Mouse (Mus musculus) gastrocnemius, adult 2 months (tissue): ENCODE measurements at regions not wholly inside any gene's neighbourhood (a gene's known extent, or its start where the extent isn't known, plus 50 kb on each side); places are given as distances from the start of the nearest gene placed in this dataset.

ENCODE experiments used
- DNase-seq: peaks from one replicate; pipeline ENCODE4 v3.0.0; 2022
- H3K27ac ChIP-seq: fragments of 200-600 bp; 2 replicates; pipeline ENCODE4 v1.8.1; 2022; ENCODE audit warnings: mild to moderate bottlenecking
- H3K4me3 ChIP-seq: fragments of 200-600 bp; 2 replicates; pipeline ENCODE4 v1.8.1; 2022; ENCODE audit warnings: mild to moderate bottlenecking, moderate library complexity
- CTCF ChIP-seq: fragments of 200-600 bp; IDR thresholded peaks from 2 replicates; pipeline ENCODE4 v1.8.1; 2022; ENCODE audit warnings: antibody characterized with exemption, mild to moderate bottlenecking, moderate library complexity
- intact Hi-C: fragments of 180-260 bp; cut with DNase I; formaldehyde crosslinking; loops from one replicate; pipeline ENCODE4 v1.15.1; 2025

DNA sequence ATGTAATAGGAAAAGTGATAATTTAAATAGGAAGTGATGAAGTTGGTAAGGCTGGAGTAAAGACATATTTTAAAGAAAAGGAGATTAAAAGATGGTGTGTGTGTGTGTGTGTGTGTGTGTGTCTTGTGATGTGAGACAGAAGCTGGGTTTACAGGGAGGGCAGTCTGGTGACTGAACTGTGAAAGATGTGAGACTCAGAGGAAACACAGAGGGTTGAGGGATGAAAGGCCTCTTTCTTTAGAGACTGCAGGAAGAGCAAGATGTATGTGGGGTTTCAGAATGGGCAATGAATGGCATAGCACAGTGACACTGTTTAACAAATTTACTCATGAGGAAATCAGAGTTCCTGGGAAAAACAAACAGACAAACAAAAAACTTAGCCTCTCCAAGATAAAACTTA lies 549.2 kb downstream of the Etv1 start:
- DNase-seq: no peak
- TF ChIP-seq CTCF: no peak
- Histone ChIP-seq H3K4me3 (no peak overlapping the region), H3K27ac (no peak overlapping the region)
- intact Hi-C loops: no loop called here

DNA sequence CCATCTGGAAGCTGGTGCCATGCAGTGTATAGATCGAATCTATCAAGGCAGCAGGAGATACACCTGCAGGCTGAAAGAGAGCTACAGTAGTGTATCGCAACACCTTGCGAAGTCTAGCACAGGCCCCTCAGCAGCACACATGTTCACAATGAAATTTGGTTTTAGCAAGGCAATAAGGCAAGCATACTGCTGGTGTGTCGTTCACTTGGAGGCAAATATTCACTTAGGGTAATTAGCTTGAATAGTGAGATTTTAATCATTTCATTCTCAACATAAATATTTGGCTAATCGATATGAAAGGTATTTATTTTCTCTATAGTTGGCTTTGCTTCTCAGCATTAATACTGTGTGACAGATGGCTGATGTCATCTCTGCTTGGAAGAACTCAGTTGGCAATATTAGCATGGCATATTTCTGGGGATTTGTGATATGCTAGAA lies 559.9 kb downstream of the Etv1 start:
- Histone ChIP-seq H3K27ac (no peak overlapping the region; the same call in 1 of the 2 replicates), H3K4me3 (no peak overlapping the region)
- intact Hi-C loops: no loop called here
- no peak for DNase-seq
- TF ChIP-seq CTCF: no peak

DNA sequence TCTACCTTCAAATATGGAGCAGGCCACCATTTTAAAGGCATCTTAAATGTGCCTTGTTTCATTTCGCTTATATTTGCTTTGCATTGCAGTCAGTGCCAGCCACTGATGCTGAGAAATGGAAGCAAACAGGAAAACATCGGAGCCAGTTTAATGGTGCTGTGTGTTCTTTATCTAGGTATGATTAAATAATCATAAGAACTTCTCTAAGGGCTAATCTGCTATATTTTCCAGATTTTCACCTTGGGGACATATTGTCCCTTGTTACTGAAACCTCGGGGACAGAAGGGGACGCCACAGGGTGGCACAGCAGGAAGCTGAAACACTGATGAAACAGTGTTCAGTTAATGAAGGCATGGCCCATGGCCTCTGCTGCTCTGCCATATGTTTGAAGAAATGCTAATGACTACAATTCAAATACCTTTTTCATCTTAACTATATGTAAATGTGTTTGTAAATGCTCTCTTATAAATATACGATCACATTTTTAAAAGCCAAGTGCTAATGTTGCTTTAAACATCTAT lies 562.6 kb downstream of the Etv1 start:
- no peak for DNase-seq
- Histone ChIP-seq H3K27ac (no peak overlapping the region), H3K4me3 (no peak overlapping the region)
- intact Hi-C loops: no loop called here
- no peak for TF ChIP-seq CTCF

DNA sequence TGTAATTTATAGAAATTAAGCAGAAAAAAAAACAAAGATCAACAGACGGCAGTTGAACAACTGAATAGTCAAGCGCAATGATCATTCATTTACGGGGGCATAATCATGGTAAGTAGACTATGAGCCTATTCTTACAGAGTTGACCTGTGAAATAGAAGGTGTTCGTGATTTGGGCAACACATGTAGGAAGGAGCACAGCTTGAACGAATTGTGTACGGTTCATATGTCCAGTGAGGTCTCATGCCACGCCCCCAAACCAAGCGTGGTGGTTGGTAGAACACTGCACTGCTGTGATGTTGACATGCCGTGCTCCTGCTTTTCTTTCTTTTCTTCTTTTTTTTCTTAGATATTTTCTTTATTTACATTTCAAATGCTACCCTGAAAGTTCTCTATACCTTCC lies 563.1 kb downstream of the Etv1 start:
- intact Hi-C loops: no loop called here
- TF ChIP-seq CTCF: no peak
- no peak overlapping the region for H3K4me3 ChIP-seq

DNA sequence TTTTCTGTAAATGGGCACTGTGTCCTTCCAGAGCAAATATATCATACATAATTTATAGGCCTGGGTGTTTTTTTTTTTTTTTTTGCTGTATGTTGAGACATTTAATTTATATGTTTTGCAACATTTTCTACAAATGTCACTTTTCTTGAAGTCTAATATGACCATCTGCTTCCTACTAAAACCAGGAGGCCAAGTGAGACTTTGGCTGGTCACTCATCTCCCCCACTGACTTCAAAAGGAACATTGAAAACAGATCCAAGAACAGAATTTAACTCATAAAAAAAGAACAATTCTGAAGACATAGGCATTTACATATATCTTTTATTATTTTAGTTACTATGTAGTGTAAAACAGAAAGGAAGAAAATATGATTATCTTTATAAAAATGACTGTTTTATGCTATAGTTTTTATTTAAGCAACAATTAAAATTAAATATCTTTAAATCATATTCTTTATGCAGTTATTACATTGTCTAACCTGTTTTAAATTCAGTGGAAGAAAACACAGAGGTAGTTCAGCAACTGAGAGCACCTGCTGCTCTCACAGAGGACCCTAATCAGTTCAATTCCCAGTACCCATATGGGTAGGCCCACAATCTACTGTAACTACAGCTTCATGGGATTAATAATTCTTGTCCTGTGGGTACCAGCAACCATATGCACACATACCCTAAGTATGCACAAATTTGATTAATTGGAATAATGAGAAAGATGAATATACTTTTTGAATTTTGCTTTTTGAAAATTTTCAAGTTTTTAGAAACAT lies 592.5 kb downstream of the Etv1 start:
- Histone ChIP-seq H3K4me3 (no peak overlapping the region), H3K27ac (no peak overlapping the region)
- no peak for DNase-seq
- intact Hi-C loops: no loop called here
- no peak for TF ChIP-seq CTCF

More for the DNA sequence above, 563.1 kb downstream of the Etv1 start:
- no peak overlapping the region for H3K27ac ChIP-seq
- no peak for DNase-seq

DNA sequence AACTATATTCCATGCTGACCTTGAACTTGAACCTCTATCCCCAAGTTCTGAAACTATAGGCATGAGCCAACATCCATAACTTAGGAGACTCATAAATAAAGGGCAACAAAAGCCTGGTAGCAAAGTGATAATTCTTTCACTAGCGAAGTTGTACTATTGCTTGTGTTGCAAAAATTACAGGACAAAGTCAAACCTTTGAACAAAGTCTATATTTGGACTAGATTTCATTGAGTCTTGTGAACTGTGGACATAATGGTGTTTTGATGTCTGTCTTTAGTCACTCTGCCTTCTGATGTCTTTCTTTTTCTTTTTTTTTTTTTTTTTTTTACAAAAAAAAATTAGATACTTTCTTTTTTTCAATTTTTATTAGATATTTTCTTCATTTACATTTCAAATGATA lies 594.5 kb downstream of the Etv1 start:
- TF ChIP-seq CTCF: no peak
- intact Hi-C loops: no loop called here
- no peak overlapping the region for H3K4me3 ChIP-seq
- no peak for DNase-seq
- H3K27ac ChIP-seq: no peak overlapping the region
